Mouse (Mus musculus) embryonic facial prominence, embryonic 15.5 days (tissue): ENCODE data around the gene Hs6st3. TPM values are rescaled to one million over a fixed set of nuclear protein-coding genes. Genes with fewer than 3 reads are reported as not detected.
"Not testable (repeated sequence)": the region's sequence is repeated elsewhere in the genome, so short reads cannot be mapped to it uniquely, and the experiment has no call there.

ENCODE experiments used
- ATAC-seq: fragments of 200-750 bp; cut with Nextera tagmentation; 2 replicates; pipeline ENCODE4 v1.8.0; 2017; ENCODE audit warnings: low read depth, moderate TSS enrichment; ENCODE audit not compliant: insufficient number of reproducible peaks, low FRiP score, low TSS enrichment
- H3K27ac ChIP-seq: fragments of 300-500 bp; sonication (generic); replicated peaks from 2 replicates; pipeline ENCODE4 v1.5.1; 2015; ENCODE audit warnings: mild to moderate bottlenecking, inconsistent platforms
- H3K27me3 ChIP-seq: fragments of 300-500 bp; sonication (generic); 2 replicates; pipeline ENCODE4 v1.6.1; 2015; ENCODE audit warnings: inconsistent platforms
- H3K36me3 ChIP-seq: fragments of 300-500 bp; sonication (generic); 2 replicates; pipeline ENCODE4 v1.6.1; 2015; ENCODE audit warnings: mild to moderate bottlenecking, inconsistent platforms
- H3K4me1 ChIP-seq: fragments of 300-500 bp; sonication (generic); 2 replicates; pipeline ENCODE4 v1.6.1; 2015; ENCODE audit warnings: inconsistent platforms
- H3K4me2 ChIP-seq: fragments of 300-500 bp; sonication (generic); replicated peaks from 2 replicates; pipeline ENCODE4 v1.6.1; 2015; ENCODE audit warnings: mild to moderate bottlenecking, inconsistent platforms
- H3K4me3 ChIP-seq: fragments of 300-500 bp; sonication (generic); replicated peaks from 2 replicates; pipeline ENCODE4 v1.5.1; 2015; ENCODE audit warnings: mild to moderate bottlenecking, inconsistent platforms
- H3K9ac ChIP-seq: fragments of 300-500 bp; sonication (generic); 2 replicates; pipeline ENCODE4 v1.6.1; 2015; ENCODE audit warnings: inconsistent platforms
- H3K9me3 ChIP-seq: fragments of 300-500 bp; sonication (generic); replicated peaks from 2 replicates; pipeline ENCODE4 v1.6.1; 2016; ENCODE audit warnings: inconsistent platforms
- WGBS: fragments of 180-500 bp; shearing (Covaris S2); methylation state at CpG from one replicate; pipeline ENCODE4 v1.1.7; 2015; 5-methylcytosine and 5-hydroxymethylcytosine counted together
- polyA plus RNA-seq: library from polyadenylated mRNA; unstranded; fragments of >200 nt; fragmentation: Nextera tagmentation; extraction: Ambion mirVana; gene quantifications from 2 replicates; pipeline ENCODE4 v1.2.1, GENCODE M21; 2015

Gene Hs6st3
- polyA plus RNA-seq, 1 experiment from 2014 or later: 0.19 TPM

DNA sequence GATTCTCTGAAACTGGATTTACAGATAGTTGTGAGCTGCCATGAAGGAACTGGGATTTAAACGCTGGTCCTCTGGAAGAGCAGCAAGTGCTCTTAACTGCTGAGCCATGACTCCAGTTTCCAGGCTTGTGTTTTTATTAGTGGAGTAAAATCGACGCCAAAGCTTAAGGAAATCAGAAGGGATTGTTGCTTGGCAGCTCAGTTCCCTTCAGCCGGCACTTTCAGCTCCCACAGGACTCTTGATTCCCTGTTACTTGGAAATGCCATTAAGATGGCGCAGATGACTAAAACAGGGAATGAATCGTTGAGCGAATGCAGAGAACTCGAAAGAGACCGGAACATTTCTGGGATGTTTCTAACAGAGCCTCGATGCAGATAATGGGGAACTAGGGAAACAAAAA is 112.2 kb downstream of the Hs6st3 start:
- whole genome bisulfite sequencing: 71% methylated on average over 10 of the region's 10 CpGs
- Histone ChIP-seq H3K4me2 (no peak overlapping the region), H3K9ac (no peak overlapping the region), H3K36me3 (no peaks in the 10 kb centered on the region), H3K4me3 (no peak overlapping the region), H3K27ac (no peak overlapping the region), H3K4me1 (no peaks in the 10 kb centered on the region), H3K27me3 (no peaks in the 10 kb centered on the region), H3K9me3 (no peaks in the 10 kb centered on the region)
- no peak for ATAC-seq

DNA sequence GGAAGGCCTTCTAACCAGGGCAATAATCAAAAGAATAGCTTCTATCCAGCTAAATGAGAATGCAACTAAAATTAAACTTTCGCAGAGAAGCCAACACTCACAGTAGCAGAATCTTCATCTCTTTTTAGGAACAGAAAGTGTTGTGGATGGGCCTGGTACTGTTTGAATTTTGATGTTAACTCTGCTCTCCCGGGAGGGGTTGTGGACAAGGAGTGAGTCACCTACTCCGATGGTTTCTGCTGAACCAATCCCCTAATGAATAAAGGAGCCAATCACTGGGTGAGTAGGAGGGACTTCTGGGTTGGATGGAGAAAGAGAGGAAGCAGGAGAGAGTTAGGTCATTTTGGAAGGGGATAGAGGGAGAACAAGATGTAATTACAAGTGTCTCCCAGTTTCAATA is 117.3 kb downstream of the Hs6st3 start:
- Histone ChIP-seq H3K4me1 (no peaks in the 10 kb centered on the region), H3K27ac (no peak overlapping the region), H3K27me3 (no peaks in the 10 kb centered on the region), H3K9ac (no peak overlapping the region), H3K36me3 (no peaks in the 10 kb centered on the region), H3K9me3 (no peaks in the 10 kb centered on the region), H3K4me3 (no peak overlapping the region), H3K4me2 (no peak overlapping the region)
- ATAC-seq: no peak
- WGBS: 71% methylated on average over 3 of the region's 3 CpGs

DNA sequence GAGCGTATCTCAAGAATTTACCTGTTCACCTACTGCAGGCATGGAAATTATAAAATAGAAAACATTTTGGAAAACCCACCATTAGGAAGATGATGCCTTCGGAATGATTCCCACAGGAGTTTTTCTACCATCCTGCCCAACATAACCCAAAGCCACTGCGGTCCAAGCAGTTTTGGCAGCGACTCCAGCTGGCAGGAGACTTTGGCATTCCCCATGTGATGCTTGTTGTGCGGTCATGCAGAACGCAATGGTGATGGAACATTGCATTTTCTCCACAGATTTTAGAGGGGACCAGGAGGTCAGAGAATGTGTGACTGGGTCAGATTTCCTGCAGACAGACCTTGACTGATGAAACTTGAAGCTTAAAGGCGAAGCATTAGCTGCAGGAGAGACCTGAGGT is 118.9 kb downstream of the Hs6st3 start:
- ATAC-seq: peak; percentile 34; the same call in 1 of the 2 replicates
- Histone ChIP-seq H3K27ac (no peak overlapping the region), H3K36me3 (no peaks in the 10 kb centered on the region), H3K9ac (no peak overlapping the region), H3K4me3 (no peak overlapping the region), H3K4me2 (no peak overlapping the region), H3K9me3 (no peaks in the 10 kb centered on the region), H3K27me3 (no peaks in the 10 kb centered on the region), H3K4me1 (no peaks in the 10 kb centered on the region)
- 75% methylated on average over 7 of the region's 7 CpGs for whole genome bisulfite sequencing

DNA sequence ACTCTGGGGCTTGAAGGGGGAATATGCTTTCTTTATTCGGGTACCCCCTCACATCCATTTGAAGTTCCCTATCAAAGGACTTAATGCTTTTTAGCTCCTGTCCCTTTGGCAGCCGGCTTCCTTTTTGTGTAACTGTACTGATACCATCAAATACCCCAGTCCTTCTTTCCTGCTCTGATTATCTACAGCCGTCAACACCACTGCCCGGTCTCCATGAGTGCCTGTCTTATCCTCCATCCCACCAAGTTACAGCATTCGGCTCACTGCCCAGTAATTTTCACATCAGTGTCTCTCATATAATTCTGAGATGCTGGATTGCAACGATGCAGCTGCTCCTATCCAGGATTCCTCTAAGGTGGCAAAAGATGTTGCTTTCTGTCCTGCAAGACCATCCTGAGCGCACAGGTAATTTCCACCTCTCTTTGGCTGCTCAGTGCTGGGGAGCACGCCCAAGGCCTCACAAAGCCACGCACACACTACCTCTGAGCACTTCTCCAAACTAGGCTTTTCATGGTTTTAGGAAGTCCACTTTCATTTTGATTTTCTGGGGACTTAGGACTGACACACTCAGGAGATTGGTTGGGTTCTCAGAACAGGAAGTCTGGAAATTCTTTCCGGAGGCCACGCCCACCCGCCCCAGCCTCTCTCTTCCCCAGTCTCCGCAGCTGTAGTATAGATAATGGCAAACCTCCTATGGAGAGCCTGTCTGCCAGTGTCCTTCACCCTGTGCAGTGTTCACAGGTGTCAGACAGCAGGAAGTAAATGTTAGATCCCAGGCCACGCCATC is 122.2 kb downstream of the Hs6st3 start:
- WGBS: 75% methylated on average over 14 of the region's 14 CpGs
- H3K9ac ChIP-seq: no peak overlapping the region

GRCm38 (mm10) chr14:119266334-119266733 is 128.2 kb downstream of the Hs6st3 start:
- H3K4me2 ChIP-seq: no peak overlapping the region
- peak; percentile 51; the same call in 1 of the 2 replicates for ATAC-seq
- no peak overlapping the region for H3K4me3 ChIP-seq
- H3K36me3 ChIP-seq: no peaks in the 10 kb centered on the region
- H3K9me3 ChIP-seq: no peaks in the 10 kb centered on the region
- no peak overlapping the region for H3K27ac ChIP-seq
- H3K4me1 ChIP-seq: no peaks in the 10 kb centered on the region
- H3K9ac ChIP-seq: no peak overlapping the region
- no peaks in the 10 kb centered on the region for H3K27me3 ChIP-seq
- WGBS: 64% methylated on average over 7 of the region's 7 CpGs

More for the DNA sequence above, 122.2 kb downstream of the Hs6st3 start:
- ATAC-seq: no peak
- Histone ChIP-seq H3K4me3 (no peak overlapping the region), H3K9me3 (no peaks in the 10 kb centered on the region), H3K36me3 (no peaks in the 10 kb centered on the region), H3K27ac (no peak overlapping the region), H3K27me3 (no peaks in the 10 kb centered on the region), H3K4me2 (no peak overlapping the region), H3K4me1 (no peaks in the 10 kb centered on the region)

DNA sequence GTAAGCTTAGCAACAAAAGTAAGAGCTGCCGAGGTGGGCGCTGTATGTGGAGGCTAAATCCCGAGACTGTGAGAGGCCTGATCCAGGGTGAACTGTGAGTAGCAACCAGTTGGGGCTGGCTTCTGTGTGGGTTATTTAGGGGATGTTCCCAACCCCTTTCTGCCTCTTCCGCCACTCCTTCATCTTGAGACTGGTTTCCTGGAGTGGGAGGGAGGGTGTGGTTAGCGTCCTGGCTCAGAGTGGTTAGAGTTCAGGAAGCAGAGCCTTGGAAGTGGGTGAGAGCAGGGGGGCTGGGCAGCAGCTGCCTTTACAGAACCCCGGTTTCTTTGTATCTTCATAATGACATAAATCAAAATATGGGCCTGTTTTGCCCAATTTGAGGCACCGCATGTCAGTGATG is 134.9 kb downstream of the Hs6st3 start:
- 64% methylated on average over 7 of the region's 7 CpGs for WGBS
- no peaks in the 10 kb centered on the region for H3K4me1 ChIP-seq
- ATAC-seq: no peak

GRCm38 (mm10) chr14:119278156-119278555 is 140.0 kb downstream of the Hs6st3 start:
- H3K4me1 ChIP-seq, ATAC-seq, H3K9ac ChIP-seq, H3K4me3 ChIP-seq, H3K9me3 ChIP-seq, H3K27ac ChIP-seq, H3K4me2 ChIP-seq, H3K36me3 ChIP-seq, H3K27me3 ChIP-seq: not testable (repeated sequence)
- 89% methylated on average over 15 of the region's 15 CpGs for WGBS

More for the DNA sequence above, 134.9 kb downstream of the Hs6st3 start:
- Histone ChIP-seq H3K27ac (no peak overlapping the region), H3K36me3 (no peaks in the 10 kb centered on the region), H3K4me3 (no peak overlapping the region), H3K27me3 (no peaks in the 10 kb centered on the region), H3K4me2 (no peak overlapping the region), H3K9me3 (no peaks in the 10 kb centered on the region), H3K9ac (no peak overlapping the region)

- no peak overlapping the region for H3K27ac ChIP-seq
- no peaks in the 10 kb centered on the region for H3K9me3 ChIP-seq
- no peaks in the 10 kb centered on the region for H3K4me1 ChIP-seq
- H3K4me2 ChIP-seq: no peak overlapping the region
- no peak for ATAC-seq
- no peaks in the 10 kb centered on the region for H3K36me3 ChIP-seq
- H3K9ac ChIP-seq: no peak overlapping the region
- H3K27me3 ChIP-seq: no peaks in the 10 kb centered on the region
- H3K4me3 ChIP-seq: no peak overlapping the region
- 76% methylated on average over 3 of the region's 3 CpGs for WGBS
Observed at GRCm38 (mm10) chr14:119283951-119284350, 145.8 kb downstream of the Hs6st3 start.

DNA sequence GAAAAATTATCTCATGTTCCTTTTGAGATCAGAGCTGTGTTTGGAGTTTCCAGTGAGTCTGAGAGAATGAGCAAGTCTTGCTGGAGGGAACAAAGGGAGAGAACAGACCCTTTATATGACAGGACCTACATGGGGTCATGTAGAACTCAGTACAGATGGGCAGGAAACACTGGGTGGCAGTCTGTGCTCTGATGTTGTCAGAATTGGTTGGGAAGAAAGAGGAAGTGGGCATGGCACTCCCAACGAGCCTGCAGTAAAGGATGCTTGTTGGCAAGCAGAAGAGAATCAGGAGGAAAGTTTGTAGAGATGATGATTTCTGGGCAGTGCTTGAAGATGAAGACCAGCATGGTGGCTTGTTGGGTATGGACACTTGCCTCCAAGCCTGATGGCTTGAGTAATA is 151.5 kb downstream of the Hs6st3 start:
- WGBS: 42% methylated on average over 1 of the region's 1 CpGs
- H3K4me1 ChIP-seq: no peaks in the 10 kb centered on the region
- no peaks in the 10 kb centered on the region for H3K27me3 ChIP-seq
- H3K4me3 ChIP-seq: no peak overlapping the region
- H3K27ac ChIP-seq: no peak overlapping the region
- no peaks in the 10 kb centered on the region for H3K36me3 ChIP-seq
- H3K9ac ChIP-seq: no peak overlapping the region
- H3K4me2 ChIP-seq: no peak overlapping the region
- ATAC-seq: no peak
- H3K9me3 ChIP-seq: no peaks in the 10 kb centered on the region

DNA sequence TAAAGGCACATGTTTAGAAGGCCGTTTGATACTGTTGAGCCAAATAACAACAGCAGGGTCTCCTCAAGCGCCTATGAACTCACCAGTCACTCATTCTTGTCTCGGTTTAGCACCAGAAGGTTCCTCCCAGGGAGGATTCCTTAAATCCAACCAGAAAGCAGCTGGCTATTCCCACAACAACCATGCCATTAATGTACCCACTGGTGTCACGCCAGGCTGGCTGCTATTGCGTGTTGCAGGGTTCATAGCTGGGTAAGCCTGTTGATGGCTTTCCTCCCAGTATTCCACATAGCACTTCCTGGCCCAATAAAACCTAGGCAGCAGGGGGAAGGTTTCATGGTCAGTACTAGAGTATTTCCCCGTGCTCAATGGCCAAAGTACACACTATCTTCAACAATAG is 155.9 kb downstream of the Hs6st3 start:
- ATAC-seq: no peak
- 78% methylated on average over 6 of the region's 6 CpGs for WGBS
- no peaks in the 10 kb centered on the region for H3K4me1 ChIP-seq
- H3K4me3 ChIP-seq: no peak overlapping the region
- H3K9me3 ChIP-seq: no peaks in the 10 kb centered on the region
- no peaks in the 10 kb centered on the region for H3K27me3 ChIP-seq
- H3K9ac ChIP-seq: no peak overlapping the region
- H3K27ac ChIP-seq: no peak overlapping the region
- no peaks in the 10 kb centered on the region for H3K36me3 ChIP-seq
- no peak overlapping the region for H3K4me2 ChIP-seq

DNA sequence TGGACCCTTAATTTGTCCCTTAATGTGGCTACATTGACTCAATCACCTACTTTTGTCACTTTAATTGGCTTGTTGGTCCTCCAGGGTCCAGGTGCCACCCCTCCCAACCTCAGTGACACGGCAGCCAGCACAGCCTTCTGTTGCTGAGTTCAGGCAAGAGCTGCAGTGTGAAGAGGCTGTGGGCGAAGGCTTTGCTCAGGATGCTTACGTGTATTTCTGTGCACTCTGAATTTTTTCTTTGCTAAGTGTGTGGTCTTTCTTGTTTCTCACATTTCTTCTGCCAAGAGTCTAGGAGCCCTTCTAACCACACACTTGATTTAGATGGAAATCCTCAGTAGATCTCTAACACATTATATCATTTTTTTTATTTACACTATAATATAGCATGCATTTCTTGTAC is 168.3 kb downstream of the Hs6st3 start:
- Histone ChIP-seq H3K4me3 (no peak overlapping the region), H3K9ac (no peak overlapping the region), H3K36me3 (no peaks in the 10 kb centered on the region), H3K27me3 (no peaks in the 10 kb centered on the region), H3K4me1 (no peaks in the 10 kb centered on the region), H3K9me3 (no peaks in the 10 kb centered on the region), H3K27ac (no peak overlapping the region), H3K4me2 (no peak overlapping the region)
- WGBS: 58% methylated on average over 3 of the region's 3 CpGs
- ATAC-seq: no peak

DNA sequence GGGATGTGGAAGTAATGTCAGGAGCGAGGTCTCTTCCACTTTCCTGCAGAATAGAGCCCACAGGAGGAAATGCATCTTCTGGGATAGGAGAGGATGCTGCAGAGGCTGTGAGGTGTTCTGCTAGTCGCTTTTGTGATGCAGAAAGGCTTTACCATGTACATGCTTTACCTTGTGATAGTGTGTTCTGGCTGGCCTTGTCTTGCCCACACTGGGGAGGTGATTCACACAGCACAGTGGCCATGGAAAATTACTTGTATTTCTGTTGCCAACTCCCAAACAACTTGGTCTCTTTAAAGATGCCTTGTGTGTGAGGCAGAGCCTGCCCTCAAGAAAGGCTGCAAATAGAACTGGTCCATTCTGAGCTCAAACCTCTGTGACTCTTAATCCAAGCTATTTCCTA is 180.2 kb downstream of the Hs6st3 start:
- Histone ChIP-seq H3K27ac (no peak overlapping the region), H3K4me2 (no peak overlapping the region), H3K36me3 (no peaks in the 10 kb centered on the region), H3K27me3 (no peaks in the 10 kb centered on the region), H3K4me1 (no peaks in the 10 kb centered on the region), H3K9ac (no peak overlapping the region), H3K4me3 (no peak overlapping the region), H3K9me3 (no peaks in the 10 kb centered on the region)
- 86% methylated on average over 2 of the region's 2 CpGs for WGBS
- ATAC-seq: no peak
